Mouse (Mus musculus) heart, embryonic 12.5 days (tissue): ENCODE results near the gene Smco4. TPM values are rescaled to one million over a fixed set of nuclear protein-coding genes. Genes with fewer than 3 reads are reported as not detected.
"Not testable (repeated sequence)": the region's sequence is repeated elsewhere in the genome, so short reads cannot be mapped to it uniquely, and the experiment has no call there.

ENCODE experiments used
- ATAC-seq: fragments of 200-750 bp; cut with Nextera tagmentation; 2 replicates; pipeline ENCODE4 v1.8.0; 2017; ENCODE audit warnings: moderate TSS enrichment, moderate library complexity; ENCODE audit not compliant: insufficient number of reproducible peaks, low FRiP score
- H3K27ac ChIP-seq: fragments of 300-500 bp; sonication (generic); 2 replicates; pipeline ENCODE4 v1.5.1; 2016; ENCODE audit warnings: mild to moderate bottlenecking, moderate library complexity; ENCODE audit not compliant: poor library complexity, severe bottlenecking
- H3K27me3 ChIP-seq: fragments of 300-500 bp; sonication (generic); replicated peaks from 2 replicates; pipeline ENCODE4 v1.6.1; 2016; ENCODE audit warnings: mild to moderate bottlenecking, moderate library complexity
- H3K36me3 ChIP-seq: fragments of 300-500 bp; sonication (generic); 2 replicates; pipeline ENCODE4 v1.6.1; 2016; ENCODE audit warnings: mild to moderate bottlenecking, moderate library complexity
- H3K4me1 ChIP-seq: fragments of 300-500 bp; sonication (generic); replicated peaks from 2 replicates; pipeline ENCODE4 v1.6.1; 2016; ENCODE audit warnings: mild to moderate bottlenecking
- H3K4me2 ChIP-seq: fragments of 300-500 bp; sonication (generic); 2 replicates; pipeline ENCODE4 v1.6.1; 2016; ENCODE audit warnings: mild to moderate bottlenecking, moderate library complexity
- H3K4me3 ChIP-seq: fragments of 300-500 bp; sonication (generic); 2 replicates; pipeline ENCODE4 v1.5.1; 2016; ENCODE audit warnings: mild to moderate bottlenecking
- H3K9ac ChIP-seq: fragments of 300-500 bp; sonication (generic); 2 replicates; pipeline ENCODE4 v1.6.1; 2016; ENCODE audit warnings: mild to moderate bottlenecking, moderate library complexity
- H3K9me3 ChIP-seq: fragments of 300-500 bp; sonication (generic); replicated peaks from 2 replicates; pipeline ENCODE4 v1.6.1; 2016; ENCODE audit warnings: mild to moderate bottlenecking, moderate library complexity
- WGBS: fragments of 180-500 bp; shearing (Covaris S2); methylation state at CpG from one replicate; pipeline ENCODE4 v1.1.7; 2016; 5-methylcytosine and 5-hydroxymethylcytosine counted together
- polyA plus RNA-seq: library from polyadenylated mRNA; unstranded; fragments of >200 nt; fragmentation: Nextera tagmentation; extraction: Ambion mirVana; gene quantifications from 2 replicates; pipeline ENCODE4 v1.2.1, GENCODE M21; 2016

The Smco4 gene
- polyA plus RNA-seq, 1 experiment from 2014 or later: 1.9 TPM

- 48% methylated on average over 5 of the region's 5 CpGs for WGBS
- Histone ChIP-seq H3K4me1 (peaks cover 19% of the 10 kb centered on the region), H3K4me3 (no peak overlapping the region), H3K9ac (no peak overlapping the region), H3K36me3 (peaks cover 24% of the 10 kb centered on the region), H3K27me3 (no peaks in the 10 kb centered on the region), H3K27ac (no peak overlapping the region), H3K9me3 (no peaks in the 10 kb centered on the region), H3K4me2 (no peak overlapping the region)
- ATAC-seq: no peak
Observed at GRCm38 (mm10) chr9:15541735-15542354, 48.6 kb downstream of the Smco4 start.

GRCm38 (mm10) chr9:15550461-15550961, 57.3 kb downstream of the Smco4 start:
- Histone ChIP-seq H3K9ac (no peak overlapping the region), H3K27ac (no peak overlapping the region)
- WGBS: 73% methylated on average over 4 of the region's 4 CpGs

GRCm38 (mm10) chr9:15551073-15551472, 57.8 kb downstream of the Smco4 start:
- WGBS: 84% methylated on average over 6 of the region's 6 CpGs
- H3K27me3 ChIP-seq, H3K4me1 ChIP-seq, H3K36me3 ChIP-seq, H3K4me2 ChIP-seq, H3K4me3 ChIP-seq, H3K27ac ChIP-seq, H3K9me3 ChIP-seq, H3K9ac ChIP-seq, ATAC-seq: not testable (repeated sequence)

More at GRCm38 (mm10) chr9:15550461-15550961, 57.3 kb downstream of the Smco4 start:
- ATAC-seq: no peak
- H3K4me1 ChIP-seq: no peaks in the 10 kb centered on the region
- no peak overlapping the region for H3K4me2 ChIP-seq
- H3K27me3 ChIP-seq: no peaks in the 10 kb centered on the region
- H3K36me3 ChIP-seq: 0 out of 2 replicates have a peak, but pooled peaks cover 4% of the 10 kb centered on the region
- no peak overlapping the region for H3K4me3 ChIP-seq
- 0 out of 2 replicates have a peak, but pooled peaks cover 3% of the 10 kb centered on the region for H3K9me3 ChIP-seq

- Histone ChIP-seq H3K27ac (no peak overlapping the region), H3K9ac (no peak overlapping the region), H3K4me3 (no peak overlapping the region), H3K27me3 (no peaks in the 10 kb centered on the region), H3K36me3 (0 out of 2 replicates have a peak, but pooled peaks cover 4% of the 10 kb centered on the region), H3K9me3 (0 out of 2 replicates have a peak, but pooled peaks cover 3% of the 10 kb centered on the region), H3K4me2 (no peak overlapping the region), H3K4me1 (no peaks in the 10 kb centered on the region)
- ATAC-seq: no peak
- WGBS: 79% methylated on average over 15 of the region's 15 CpGs
Observed at GRCm38 (mm10) chr9:15551933-15552851, 59.0 kb downstream of the Smco4 start.

- Histone ChIP-seq H3K4me2 (no peak overlapping the region), H3K27ac (no peak overlapping the region), H3K9ac (no peak overlapping the region), H3K27me3 (no peaks in the 10 kb centered on the region), H3K9me3 (0 out of 2 replicates have a peak, but pooled peaks cover 3% of the 10 kb centered on the region), H3K36me3 (0 out of 2 replicates have a peak, but pooled peaks cover 4% of the 10 kb centered on the region), H3K4me3 (no peak overlapping the region), H3K4me1 (no peaks in the 10 kb centered on the region)
- WGBS: 85% methylated on average over 8 of the region's 8 CpGs
- no peak for ATAC-seq
Observed at GRCm38 (mm10) chr9:15553322-15553721, 60.1 kb downstream of the Smco4 start.

GRCm38 (mm10) chr9:15560451-15560850, 67.2 kb downstream of the Smco4 start:
- no peak overlapping the region for H3K9ac ChIP-seq
- no peak overlapping the region for H3K4me3 ChIP-seq
- H3K36me3 ChIP-seq: no peaks in the 10 kb centered on the region
- H3K4me2 ChIP-seq: no peak overlapping the region
- ATAC-seq: no peak
- H3K27ac ChIP-seq: no peak overlapping the region
- H3K4me1 ChIP-seq: no peaks in the 10 kb centered on the region
- no peaks in the 10 kb centered on the region; the same call in 1 of the 2 replicates for H3K9me3 ChIP-seq
- WGBS: 70% methylated on average over 3 of the region's 3 CpGs
- no peaks in the 10 kb centered on the region for H3K27me3 ChIP-seq

- Histone ChIP-seq H3K36me3 (no peaks in the 10 kb centered on the region), H3K4me1 (no peaks in the 10 kb centered on the region), H3K9ac (no peak overlapping the region), H3K9me3 (no peaks in the 10 kb centered on the region; the same call in 1 of the 2 replicates), H3K27me3 (no peaks in the 10 kb centered on the region), H3K4me2 (no peak overlapping the region), H3K27ac (no peak overlapping the region), H3K4me3 (no peak overlapping the region)
- ATAC-seq: no peak
- 82% methylated on average over 7 of the region's 7 CpGs for WGBS
Observed at GRCm38 (mm10) chr9:15562353-15562752, 69.1 kb downstream of the Smco4 start.

GRCm38 (mm10) chr9:15574750-15575454, 81.7 kb downstream of the Smco4 start:
- no peaks in the 10 kb centered on the region for H3K4me1 ChIP-seq
- H3K4me3 ChIP-seq: no peak overlapping the region
- H3K4me2 ChIP-seq: no peak overlapping the region
- no peaks in the 10 kb centered on the region for H3K27me3 ChIP-seq
- H3K9ac ChIP-seq: no peak overlapping the region
- no peak for ATAC-seq
- 82% methylated on average over 13 of the region's 13 CpGs for WGBS
- no peaks in the 10 kb centered on the region for H3K36me3 ChIP-seq
- H3K27ac ChIP-seq: no peak overlapping the region
- H3K9me3 ChIP-seq: peaks cover 3% of the 10 kb centered on the region; the same call in 1 of the 2 replicates

- Histone ChIP-seq H3K4me3 (no peak overlapping the region), H3K9me3 (0 out of 2 replicates have a peak, but pooled peaks cover 3% of the 10 kb centered on the region), H3K36me3 (no peaks in the 10 kb centered on the region), H3K27me3 (no peaks in the 10 kb centered on the region), H3K27ac (no peak overlapping the region), H3K4me2 (no peak overlapping the region), H3K9ac (no peak overlapping the region), H3K4me1 (no peaks in the 10 kb centered on the region)
- 40% methylated on average over 1 of the region's 1 CpGs for WGBS
- ATAC-seq: no peak
Observed at GRCm38 (mm10) chr9:15578427-15578826, 85.2 kb downstream of the Smco4 start.

- ATAC-seq: no peak
- Histone ChIP-seq H3K4me1 (no peaks in the 10 kb centered on the region), H3K4me2 (no peak overlapping the region), H3K4me3 (no peak overlapping the region), H3K9me3 (0 out of 2 replicates have a peak, but pooled peaks cover 3% of the 10 kb centered on the region), H3K36me3 (no peaks in the 10 kb centered on the region), H3K9ac (no peak overlapping the region), H3K27ac (no peak overlapping the region), H3K27me3 (no peaks in the 10 kb centered on the region)
- 77% methylated on average over 9 of the region's 9 CpGs for WGBS
Observed at GRCm38 (mm10) chr9:15578946-15579345, 85.7 kb downstream of the Smco4 start.
